Mouse (Mus musculus) MN1 (cell line): ENCODE results near the gene Yipf3.

ENCODE experiments used
- DNase-seq: peaks from one replicate; pipeline ENCODE4 v3.0.0-alpha.2; 2016; ENCODE audit warnings: low spot score

The Yipf3 gene

DNA sequence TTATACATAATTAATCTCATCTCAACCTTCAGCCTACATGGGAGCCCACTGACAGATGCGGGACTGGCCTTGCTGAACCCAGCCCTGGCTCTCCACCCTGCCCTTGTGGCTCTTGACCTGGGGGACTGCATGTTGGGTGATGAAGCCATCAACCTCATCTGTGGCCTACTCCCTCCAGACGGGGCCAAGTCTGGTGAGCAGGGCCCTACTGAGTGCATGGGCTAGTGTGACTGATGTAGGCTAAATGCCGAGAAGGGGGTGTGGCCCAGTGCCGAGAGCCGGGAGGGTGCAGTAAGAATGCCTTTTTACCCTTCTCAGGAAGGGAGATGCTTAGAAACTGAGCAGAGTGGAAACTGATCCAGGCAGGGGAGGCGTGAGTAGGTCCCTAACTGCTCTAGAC, 7.3 kb downstream of the Yipf3 start:
- DNase-seq = no peak

DNA sequence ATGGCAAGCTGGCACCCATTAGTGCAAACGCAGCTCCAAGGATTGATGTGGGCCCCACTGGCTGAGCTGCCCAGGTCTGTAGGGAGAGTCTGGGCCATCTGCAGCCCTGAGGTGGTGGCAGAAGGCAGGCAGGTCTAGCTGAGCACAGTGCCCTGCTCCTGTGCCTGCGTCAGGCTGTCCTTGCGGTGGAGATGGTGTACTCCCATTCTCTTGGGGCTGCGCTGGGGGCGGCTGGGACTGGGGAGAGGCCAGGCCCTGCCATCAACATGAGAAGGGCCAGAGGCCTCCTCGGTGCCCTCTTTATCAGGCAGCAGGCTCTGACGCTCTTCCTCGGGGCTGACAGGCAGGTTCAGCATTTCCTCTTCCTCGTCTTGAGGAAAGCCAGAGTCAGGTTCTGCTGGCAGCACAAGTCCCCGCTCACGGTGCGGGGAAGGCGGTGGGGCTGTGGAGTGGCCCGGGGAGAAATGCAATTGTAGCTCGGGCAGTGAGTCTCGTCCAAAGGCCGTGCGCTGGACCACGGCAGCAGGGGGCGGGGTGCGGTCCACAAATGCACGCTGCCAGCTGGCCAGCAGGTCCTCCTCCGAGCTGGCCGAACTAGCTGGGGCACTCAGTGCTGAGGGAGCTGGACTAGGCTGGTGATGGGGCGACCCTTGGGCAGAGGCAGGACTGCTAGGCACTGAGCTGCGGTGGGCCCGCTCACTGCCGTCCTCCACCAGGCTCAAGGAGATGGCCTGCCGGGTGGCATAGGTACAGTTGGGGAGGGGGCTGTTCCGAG, 10.6 kb downstream of the Yipf3 start:
- peak; percentile 86 for DNase-seq

DNA sequence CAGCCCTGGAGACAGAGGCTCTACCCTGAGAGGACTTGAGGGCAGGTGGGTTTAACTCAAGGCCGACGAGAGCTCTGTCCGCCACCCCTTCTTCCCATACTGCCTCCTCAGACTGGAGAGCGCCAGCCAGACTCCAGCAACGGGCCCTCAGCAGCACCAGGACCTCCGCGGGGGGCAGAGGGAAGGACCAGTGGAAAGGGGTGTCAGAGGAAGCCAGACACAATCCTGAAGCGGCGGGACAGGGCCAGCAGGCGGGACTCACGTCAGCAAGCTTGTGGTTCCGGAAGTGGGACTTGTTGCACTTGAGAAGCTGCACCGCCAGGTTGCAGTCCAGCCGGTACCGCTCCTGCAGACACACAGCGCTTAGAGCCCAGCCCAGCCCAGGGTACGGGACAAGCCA, 11.8 kb downstream of the Yipf3 start:
- DNase-seq = no peak

DNA sequence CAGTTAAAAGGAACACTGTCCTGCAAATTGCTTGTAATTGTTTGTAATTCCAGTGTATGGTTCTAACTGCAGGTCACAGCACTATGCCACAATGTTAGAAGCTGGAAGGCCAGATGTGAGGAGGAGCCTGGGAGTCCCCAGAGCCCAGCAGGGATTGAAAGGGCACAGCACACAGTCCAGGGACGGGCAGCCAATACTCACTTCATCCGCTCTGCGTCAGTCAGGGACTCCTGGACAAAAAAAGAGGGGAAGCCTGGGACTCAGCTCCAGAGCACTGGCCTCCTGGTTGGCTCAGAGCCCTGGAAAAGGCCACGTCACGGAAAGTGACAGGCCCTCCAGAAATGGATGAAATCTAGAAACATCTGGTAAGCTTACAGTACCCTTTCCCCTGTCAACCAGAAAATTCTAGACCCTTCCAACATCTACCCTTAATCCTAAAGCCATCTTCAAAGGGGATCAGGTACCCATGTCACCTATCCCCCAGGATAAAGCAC, 14.4 kb downstream of the Yipf3 start:
- peak; percentile 80 for DNase-seq

DNA sequence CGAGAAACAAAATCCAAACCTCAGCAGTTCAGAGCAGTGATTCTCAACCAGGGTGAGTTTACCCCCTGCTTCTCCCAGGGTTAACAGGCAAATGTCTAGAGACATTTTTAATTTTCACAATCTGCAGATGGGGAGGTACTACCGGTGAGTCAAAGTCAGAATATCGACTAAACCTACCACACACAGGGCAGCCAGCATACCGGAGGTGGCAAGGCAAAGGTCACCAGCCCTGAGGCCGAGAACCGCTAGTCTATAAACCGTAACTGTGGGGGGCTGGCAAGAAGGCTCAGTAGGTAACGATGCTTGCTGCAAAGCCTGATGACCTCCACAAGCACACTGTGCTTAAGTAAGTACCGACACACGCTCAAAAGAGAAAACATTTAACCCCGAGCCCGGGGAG, 17.6 kb downstream of the Yipf3 start:
- no peak for DNase-seq

DNA sequence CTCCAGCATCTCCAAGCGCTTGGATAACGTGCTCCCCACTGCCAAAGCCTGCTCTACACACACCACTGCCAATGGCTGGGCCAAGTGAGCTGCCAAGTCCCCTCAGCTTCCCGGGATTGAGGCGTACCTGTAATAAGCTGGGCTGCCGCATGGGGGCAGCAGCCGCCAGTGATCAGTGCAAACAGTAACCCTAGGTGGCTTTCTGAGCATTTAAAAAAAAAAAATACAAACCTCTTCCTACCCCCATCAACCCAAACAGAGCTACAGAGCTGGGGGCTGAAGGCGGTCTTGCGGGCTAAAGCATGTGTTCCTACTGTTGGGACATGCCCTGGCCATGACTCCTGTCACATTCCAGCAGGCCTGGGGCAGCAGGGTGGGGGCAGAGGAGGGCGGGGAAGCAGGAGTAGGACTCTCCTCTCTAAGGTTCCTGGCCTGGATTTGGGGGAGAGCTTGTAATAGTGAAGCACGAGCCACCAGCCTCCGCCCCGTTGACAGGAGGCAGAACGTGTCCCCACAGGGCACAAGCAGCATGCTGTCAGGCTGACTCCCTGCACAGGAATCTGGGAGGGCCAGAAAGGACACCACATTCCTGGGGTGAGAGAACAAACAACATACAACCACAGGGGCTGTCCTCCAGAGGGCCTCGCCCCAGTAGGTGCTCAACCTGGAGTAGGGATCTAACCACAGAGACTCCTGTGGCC, 18.2 kb downstream of the Yipf3 start:
- peak; percentile 87 for DNase-seq

DNA sequence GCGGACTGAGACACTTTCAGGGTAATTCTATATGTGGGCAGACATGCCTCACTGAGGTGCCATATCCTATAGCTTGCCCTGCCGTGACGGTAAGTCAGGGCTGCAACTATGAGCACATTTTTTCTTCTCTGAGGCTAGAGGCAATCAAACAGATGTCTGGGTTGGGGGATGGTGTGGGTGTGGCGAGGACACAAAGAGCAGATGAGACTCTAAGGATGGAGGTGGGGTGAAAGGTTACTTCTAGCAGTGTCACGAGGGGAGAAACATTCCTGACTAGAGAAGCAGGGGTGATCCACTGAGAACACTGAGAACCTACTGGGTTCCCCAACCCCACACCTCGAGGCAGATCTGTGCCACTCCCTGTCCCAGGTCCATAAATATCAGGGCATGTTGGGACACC, 19.1 kb downstream of the Yipf3 start:
- DNase-seq = no peak

DNA sequence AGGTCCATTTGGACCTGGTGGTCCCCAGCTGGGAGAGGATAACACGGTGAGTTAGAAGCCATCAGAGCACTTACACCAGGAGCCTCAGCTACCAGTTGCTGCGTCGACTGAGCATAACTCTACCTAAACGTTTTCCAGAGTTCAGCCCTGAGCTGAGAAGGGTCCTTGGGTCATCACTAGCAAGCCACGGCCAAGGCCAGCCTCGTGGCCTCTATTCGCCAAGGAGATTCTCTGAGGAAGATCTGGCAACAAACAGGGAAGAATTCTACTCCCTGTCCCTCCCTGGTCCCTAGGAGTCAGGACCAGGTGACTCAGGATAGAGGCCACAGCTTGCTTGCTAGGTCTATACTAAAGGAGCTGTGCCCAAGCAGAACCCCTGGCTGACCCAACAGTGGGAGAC, 19.6 kb downstream of the Yipf3 start:
- no peak for DNase-seq

DNA sequence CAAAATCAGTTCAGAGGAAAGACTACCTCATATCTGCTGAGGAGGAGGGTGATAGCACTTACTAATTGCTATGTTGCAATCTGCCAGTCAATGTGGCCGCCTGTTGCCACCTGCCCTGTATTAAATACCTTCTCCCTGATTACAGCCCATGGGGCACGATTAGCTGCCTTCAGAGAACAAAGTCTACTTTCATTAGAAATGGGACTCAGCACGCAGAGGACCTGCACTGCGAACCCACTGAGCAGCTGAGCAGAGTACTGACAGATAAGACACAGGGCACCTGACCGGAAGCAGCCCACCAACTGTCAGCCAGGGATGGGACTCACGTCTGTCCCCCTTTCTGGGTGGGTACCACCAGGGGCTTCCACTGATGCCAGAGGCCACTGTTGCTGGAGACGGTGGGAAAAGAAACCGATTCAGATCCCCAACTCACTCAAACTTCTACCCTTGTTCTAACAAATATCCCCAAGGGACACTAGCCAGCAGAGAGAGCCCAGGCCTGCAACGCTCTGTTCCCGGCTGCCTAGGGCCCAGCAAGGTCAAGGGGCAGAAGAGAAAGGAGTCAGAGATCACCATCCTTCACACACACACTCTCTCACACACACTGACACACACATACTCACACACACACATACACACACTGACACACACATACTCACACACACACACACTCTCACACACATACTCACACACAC, 20.3 kb downstream of the Yipf3 start:
- no peak for DNase-seq

DNA sequence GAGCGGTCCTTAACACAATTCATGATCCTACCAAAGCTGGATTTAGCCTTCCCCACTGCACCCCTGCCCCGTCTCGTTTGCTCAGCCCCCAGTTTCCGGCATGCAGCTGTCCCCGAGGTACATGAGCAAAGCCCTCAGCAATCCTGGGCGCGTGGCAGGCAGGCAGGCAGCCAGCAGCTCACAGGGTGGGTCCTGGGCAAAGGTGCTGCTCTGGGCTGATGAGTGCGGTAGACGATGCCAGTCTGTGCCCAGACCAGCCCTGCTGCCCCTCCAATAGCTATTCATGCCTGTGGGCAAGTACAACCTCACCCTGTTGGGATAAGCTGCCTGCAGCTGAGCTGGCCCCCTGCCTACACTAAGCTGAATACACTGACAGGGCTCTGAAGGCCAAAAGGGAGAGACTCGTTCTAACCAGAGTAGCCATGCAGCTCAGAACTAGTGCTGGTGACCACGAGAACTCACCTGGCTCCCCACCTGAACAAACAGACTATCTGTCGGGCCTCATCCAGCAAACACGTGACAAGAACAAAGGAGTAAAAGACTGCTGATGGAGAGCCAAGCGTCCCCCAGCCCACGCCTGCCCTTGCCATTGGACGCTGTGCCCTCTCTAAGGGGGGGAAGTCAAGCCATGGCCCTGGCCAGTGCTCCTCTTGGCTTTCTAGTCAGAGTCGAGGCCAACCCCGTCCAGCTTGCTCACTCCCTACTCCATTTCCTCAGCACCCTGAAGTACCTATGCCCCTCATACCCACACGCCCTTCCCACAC, 22.1 kb downstream of the Yipf3 start:
- DNase-seq = no peak

DNA sequence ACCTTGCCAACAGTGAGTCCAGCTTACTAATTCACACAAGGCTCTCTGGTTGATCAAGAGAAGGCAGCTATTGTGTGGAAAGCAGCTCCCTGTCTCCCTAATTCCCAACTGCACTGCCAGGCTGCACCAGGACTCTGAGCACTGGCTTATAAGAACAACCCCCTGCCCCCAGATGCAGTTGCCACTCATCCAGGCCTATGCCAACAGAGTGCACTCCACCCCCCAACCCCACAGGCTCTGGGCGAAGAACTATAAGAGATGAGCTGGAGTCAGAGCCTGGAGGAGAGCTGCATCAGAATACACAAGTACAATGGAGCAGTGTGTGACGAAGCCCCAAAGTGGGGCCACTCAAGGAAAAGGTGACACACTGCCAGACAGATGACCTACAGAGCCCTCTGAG, 24.2 kb downstream of the Yipf3 start:
- DNase-seq = no peak

DNA sequence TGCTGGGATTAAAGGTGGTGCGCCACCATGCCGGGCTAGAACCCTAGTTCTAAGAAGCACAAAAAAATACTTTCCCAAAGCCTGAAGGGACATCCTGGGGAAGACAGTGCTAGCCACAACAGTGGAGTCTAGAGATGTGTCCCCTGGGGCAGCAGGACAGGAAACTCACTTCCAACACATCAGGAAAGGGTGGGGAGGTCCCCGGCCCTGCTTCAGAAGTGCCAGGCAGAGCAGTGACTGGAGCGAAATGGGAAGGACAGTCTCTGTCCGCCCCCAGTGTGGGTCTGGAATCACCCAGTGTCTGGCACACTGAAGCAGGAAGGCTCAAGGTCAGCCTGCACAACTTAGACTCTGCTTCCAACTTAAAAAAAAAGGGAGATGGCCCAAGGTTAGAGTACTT, 24.8 kb downstream of the Yipf3 start:
- DNase-seq = no peak

DNA sequence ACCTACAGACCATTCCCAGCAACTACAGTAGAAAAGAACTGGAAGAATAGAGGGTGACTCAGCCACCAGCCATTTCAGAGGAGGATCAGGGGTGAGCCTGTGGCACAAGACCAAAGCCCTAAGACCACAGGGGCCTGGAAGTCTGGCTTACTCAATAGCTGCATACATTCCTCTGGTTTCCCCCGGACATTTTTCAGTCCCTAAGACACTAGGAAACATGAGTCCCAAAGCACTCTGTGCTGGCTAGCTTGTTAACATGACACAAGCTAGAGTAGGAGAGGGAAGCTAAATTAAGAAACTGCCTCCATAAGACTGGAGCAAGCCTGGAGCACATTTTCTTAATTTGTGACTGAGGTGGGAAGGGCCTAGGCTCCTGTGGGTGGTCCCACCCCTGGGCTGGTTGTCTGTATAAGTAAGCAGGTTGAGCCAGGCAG, 25.9 kb downstream of the Yipf3 start:
- no peak for DNase-seq

DNA sequence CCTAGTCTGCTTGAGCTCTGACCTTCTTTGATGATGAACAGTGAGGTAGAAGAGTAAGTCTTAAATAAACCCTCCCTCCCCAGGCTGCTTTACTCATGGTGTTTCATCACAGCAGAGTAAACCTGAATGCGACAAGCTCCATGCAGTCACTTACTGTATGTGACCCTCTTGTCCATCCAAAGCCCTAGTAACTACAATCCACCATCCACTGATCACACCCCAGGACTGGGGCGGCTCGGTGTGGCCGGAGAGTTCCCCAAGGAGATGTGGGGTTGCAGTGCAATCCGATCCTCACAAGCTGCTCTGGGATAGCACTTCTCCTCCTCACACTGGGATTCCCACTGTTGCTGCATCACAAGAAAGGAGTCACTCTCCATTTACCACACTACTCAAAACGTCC, 26.6 kb downstream of the Yipf3 start:
- DNase-seq = no peak

DNA sequence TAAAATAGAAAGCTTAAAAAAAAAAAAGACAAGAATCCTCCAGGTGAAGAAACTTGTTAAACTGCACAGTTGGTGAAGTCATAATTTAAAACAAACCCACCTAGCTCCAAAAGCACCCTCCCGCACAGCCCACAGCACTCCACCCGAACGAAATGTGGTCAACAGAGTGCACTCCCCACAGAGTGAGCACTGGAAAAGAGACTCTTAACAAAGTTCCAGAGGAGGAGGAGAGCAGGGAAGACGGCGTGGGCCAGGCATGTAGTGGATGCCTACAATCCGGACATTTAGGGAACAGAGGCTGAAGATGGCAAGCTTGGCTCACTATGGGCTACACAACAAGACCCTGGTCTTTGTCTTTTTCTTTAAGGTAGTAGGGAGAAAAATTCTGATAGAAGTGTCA, 27.2 kb downstream of the Yipf3 start:
- DNase-seq = no peak

DNA sequence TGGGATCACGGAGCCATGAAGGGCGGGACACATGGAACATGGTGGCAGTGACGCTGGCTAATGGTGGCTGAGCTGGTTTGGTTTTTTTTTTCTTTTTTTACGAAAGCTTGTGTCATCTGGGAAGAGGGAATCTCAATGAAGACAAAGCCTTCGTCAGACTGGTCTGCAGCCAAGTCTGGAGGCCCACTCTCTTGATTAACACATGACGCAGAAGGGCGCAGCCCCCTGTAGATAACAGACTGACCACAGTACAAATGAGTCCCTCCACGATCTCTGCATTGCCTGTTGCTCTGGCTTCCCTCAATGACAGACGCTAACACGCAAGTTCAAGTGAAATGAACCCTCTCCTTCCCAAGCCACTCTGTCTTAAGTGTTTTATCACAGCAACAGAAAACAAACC, 27.6 kb downstream of the Yipf3 start:
- no peak for DNase-seq

DNA sequence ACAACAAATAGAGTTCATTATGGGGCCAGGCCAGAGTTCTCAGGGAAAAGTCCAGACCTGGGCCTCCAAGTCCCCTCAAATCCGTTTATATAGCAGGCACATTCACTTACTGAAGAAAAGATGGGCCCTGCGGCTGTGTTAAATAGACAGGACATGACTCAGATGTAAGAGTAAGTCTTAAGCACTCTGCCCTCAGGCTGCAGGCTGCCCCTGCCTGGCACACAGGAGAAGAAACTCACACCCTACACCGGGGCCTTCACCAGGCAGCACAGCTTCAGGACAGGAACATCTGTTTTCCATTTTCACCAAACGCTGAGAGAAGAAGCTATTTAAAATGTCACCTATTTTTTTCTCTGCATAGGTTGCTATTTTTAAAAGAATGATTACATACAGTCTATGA, 29.7 kb downstream of the Yipf3 start:
- DNase-seq = no peak

DNA sequence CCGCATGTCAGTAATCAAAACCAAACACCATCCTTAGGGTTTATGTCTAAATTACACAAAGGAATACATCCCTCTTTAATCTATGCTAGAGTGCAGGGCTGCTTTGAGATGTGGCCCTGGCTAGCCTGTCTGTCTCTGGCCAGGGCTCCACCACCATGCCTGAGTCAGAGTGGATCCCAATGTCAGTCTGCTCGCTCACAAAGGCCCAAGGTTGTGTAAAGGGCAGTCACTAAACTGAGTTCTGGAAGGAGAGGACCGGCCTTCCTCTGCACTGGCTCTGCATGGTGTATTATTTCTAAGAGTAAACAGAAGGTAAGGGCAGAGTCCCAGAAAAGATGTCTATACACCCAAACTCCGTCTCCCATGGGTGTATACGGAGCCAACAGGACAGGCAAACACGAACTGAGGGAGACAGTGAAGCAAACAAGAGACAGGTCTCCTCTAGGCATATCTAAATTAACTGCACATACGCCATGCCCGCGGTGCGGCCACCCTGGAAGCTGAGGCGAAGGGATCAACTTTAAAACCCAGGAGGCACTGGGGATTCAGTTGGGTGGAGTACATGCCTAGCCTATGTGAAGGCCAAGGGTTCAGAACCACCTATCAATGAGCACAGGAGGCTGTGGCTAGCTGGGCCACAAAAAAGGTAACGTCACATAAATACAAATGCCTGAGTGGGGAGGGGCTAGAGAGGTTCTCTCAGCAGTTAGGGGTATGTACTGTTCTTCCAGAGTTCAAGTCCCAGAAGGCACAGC, 30.3 kb downstream of the Yipf3 start:
- DNase-seq = no peak

DNA sequence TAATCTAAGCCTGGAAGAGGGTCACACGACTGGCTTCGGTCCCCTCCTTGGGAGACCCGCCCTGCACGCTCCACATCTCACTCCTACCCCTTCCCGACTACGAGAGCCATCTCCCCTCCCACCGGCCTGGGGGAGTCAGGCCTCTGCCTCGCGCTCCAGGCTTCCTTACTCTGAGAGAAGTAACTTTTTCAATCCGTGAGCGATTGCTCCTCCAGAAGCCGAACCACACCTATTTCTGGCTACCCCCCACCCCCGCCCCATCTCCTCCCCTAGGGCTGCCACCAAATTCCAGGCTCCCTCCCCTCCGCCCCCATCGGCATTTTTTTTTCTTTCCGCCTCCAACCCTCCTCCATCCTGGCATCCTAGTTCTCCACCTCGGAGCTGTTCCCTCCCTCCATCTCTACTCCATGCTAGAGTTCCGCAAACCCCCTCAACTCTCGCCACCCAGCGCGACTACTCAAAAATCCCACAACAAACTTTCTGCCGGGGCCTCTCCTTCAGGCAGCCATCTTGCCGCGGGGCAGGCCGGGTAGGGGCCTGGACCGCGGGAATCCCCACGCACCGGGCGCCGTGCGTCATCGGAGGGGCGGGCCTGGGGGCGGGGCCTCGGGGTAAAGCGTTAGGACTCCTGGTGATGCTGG, 34.7 kb downstream of the Yipf3 start, which contains the start of gene Tjap1:
Gene Tjap1 (minus strand): TSS at position 544 of the 641 bp plus-strand sequence.
- peak; percentile 91 for DNase-seq

DNA sequence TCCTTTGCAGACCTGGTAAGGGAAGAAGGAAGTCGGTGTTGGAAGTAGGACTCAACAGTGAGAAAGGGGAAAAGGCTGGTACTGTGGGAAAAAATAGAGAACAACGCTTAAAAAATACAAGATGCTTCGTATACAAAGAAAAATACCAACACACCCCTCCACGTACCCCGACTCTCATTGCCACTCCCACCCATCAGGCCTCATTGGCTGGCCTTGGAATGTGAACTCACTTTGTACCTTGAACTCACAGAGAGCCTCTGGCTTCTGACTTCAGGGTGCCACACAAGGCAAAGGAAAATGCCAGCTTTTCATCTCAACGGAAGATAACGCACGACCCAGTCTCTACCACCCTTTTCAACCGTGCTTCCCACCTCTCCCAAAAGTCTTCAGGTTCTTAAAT, 35.3 kb downstream of the Yipf3 start:
- no peak for DNase-seq

DNA sequence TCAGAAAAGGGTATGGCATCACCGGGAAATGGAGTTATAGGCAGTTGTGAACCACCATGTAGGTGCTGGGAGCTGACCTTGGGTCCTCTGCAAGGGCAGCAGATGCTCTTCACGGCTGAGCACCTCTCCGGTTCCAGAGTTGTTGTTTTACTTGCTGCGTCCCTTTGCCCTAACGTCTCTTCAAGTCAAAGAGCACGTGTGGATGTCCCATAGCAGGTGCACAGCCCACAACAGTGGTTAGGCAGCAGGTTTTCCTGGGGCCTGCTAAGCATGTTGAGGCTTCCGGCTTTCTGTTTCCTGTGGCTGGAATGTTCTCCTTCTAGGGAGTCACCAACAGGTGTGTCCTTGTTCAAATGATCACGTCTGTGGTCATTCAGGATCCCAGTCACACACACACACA, 36.0 kb downstream of the Yipf3 start:
- no peak for DNase-seq
